Mouse (Mus musculus) liver, postnatal 0 days (tissue): ENCODE results near the gene Spata5. TPM values are rescaled to one million over a fixed set of nuclear protein-coding genes. Genes with fewer than 3 reads are reported as not detected.

Experiments
- ATAC-seq: fragments of 200-750 bp; cut with Nextera tagmentation; 2 replicates; pipeline ENCODE4 v1.8.0; 2017; ENCODE audit warnings: mild to moderate bottlenecking, moderate library complexity
- DNase-seq: peaks from one replicate; pipeline ENCODE4 v3.0.0-alpha.2; 2016
- H3K27ac ChIP-seq: fragments of 300-500 bp; sonication (generic); 2 replicates; pipeline ENCODE4 v1.5.1; 2014; ENCODE audit warnings: antibody characterized with exemption, moderate library complexity, mild to moderate bottlenecking, low read depth
- H3K27me3 ChIP-seq: fragments of 300-500 bp; sonication (generic); 2 replicates; pipeline ENCODE4 v1.6.1; 2014; ENCODE audit warnings: low read length, control low read depth, mixed read lengths; ENCODE audit not compliant: insufficient read depth
- H3K36me3 ChIP-seq: fragments of 300-500 bp; sonication (generic); replicated peaks from 2 replicates; pipeline ENCODE4 v1.6.1; 2014; ENCODE audit warnings: mild to moderate bottlenecking, control low read depth, low read length, moderate library complexity, mixed read lengths; ENCODE audit not compliant: insufficient read depth
- H3K4me1 ChIP-seq: fragments of 300-500 bp; sonication (generic); 2 replicates; pipeline ENCODE4 v1.6.1; 2014; ENCODE audit warnings: antibody characterized with exemption, mild to moderate bottlenecking, control low read depth; ENCODE audit not compliant: insufficient read depth
- H3K4me2 ChIP-seq: fragments of 300-500 bp; sonication (generic); 2 replicates; pipeline ENCODE4 v1.6.1; 2014; ENCODE audit warnings: low read depth, mild to moderate bottlenecking, low read length, moderate library complexity, mixed read lengths
- H3K4me3 ChIP-seq: fragments of 300-500 bp; sonication (generic); 2 replicates; pipeline ENCODE4 v1.5.1; 2014; ENCODE audit warnings: low read depth, low read length
- H3K9ac ChIP-seq: fragments of 300-500 bp; sonication (generic); replicated peaks from 2 replicates; pipeline ENCODE4 v1.6.1; 2014; ENCODE audit warnings: mild to moderate bottlenecking, moderate library complexity
- H3K9me3 ChIP-seq: fragments of 300-500 bp; sonication (generic); 2 replicates; pipeline ENCODE4 v1.6.1; 2016; ENCODE audit warnings: mild to moderate bottlenecking, control low read depth, low read length, mixed read lengths
- CTCF ChIP-seq: sonication (generic); IDR thresholded peaks from 2 replicates; pipeline ENCODE4 v1.5.1; 2016; ENCODE audit warnings: antibody characterized with exemption, low read depth
- EP300 ChIP-seq: IDR thresholded peaks from 2 replicates; pipeline ENCODE4 v1.6.1; 2016; ENCODE audit warnings: antibody characterized with exemption, low read depth, mild to moderate bottlenecking
- WGBS: fragments of 180-500 bp; shearing (Covaris S2); extraction: QIAGEN DNeasy Blood & Tissue Kit; methylation state at CpG from one replicate; pipeline ENCODE4 v1.1.7; 2014; ENCODE audit not compliant: insufficient replicate concordance; 5-methylcytosine and 5-hydroxymethylcytosine counted together
- polyA plus RNA-seq: library from polyadenylated mRNA; unstranded; fragments of >200 nt; fragmentation: Nextera tagmentation; extraction: Ambion mirVana; gene quantifications from 2 replicates; pipeline ENCODE4 v1.2.1, GENCODE M21; 2015

Gene Spata5
- polyA plus RNA-seq, 1 experiment from 2014 or later = 13.8 TPM

- ATAC-seq = peak; percentile 47
- TF ChIP-seq EP300 = no peak
- peak; percentile 42 for TF ChIP-seq CTCF
- Histone ChIP-seq H3K9me3 (no peaks in the 10 kb centered on the region), H3K4me1 (peaks cover 19% of the 10 kb centered on the region), H3K27me3 (no peaks in the 10 kb centered on the region), H3K36me3 (no peaks in the 10 kb centered on the region), H3K4me2 (peak overlapping the region; percentile 92), H3K9ac (peak overlapping the region; percentile 83), H3K4me3 (peak overlapping the region; percentile 99), H3K27ac (peak overlapping the region; percentile 97)
- no peak for DNase-seq
- WGBS = 0% methylated on average over 28 of the region's 30 CpGs
Observed at GRCm38 (mm10) chr3:37418961-37419457, 687 bp upstream of the Spata5 start.

GRCm38 (mm10) chr3:37420072-37420471, 376 bp downstream of the Spata5 start, which contains the start of gene Nudt6:
TSS of gene Nudt6 (minus strand) at chr3:37420211.
- H3K4me2 ChIP-seq = peak within 1 kb of the TSS; percentile 92
- WGBS = under 1% methylated on average over 50 of the region's 50 CpGs
- ATAC-seq (peak; percentile 80), DNase-seq (peak; percentile 94)
- H3K27me3 ChIP-seq = no peaks in the 10 kb centered on the region
- peak within 1 kb of the TSS; percentile 92 for H3K9ac ChIP-seq
- TF ChIP-seq EP300 (peak; percentile 31; the same call in 1 of the 2 replicates), CTCF (no peak)
- peak within 1 kb of the TSS; percentile 99 for H3K4me3 ChIP-seq
- H3K36me3 ChIP-seq = peaks cover 4% of the 10 kb centered on the region; the same call in 1 of the 2 replicates
- peaks cover 19% of the 10 kb centered on the region for H3K4me1 ChIP-seq
- H3K9me3 ChIP-seq = no peaks in the 10 kb centered on the region
- H3K27ac ChIP-seq = peak within 1 kb of the TSS; percentile 97

- Histone ChIP-seq H3K4me3 (peak overlapping the region; percentile 99), H3K27ac (peak overlapping the region; percentile 96), H3K4me2 (peak overlapping the region; percentile 92), H3K9ac (peak overlapping the region; percentile 92), H3K9me3 (no peaks in the 10 kb centered on the region), H3K4me1 (peaks cover 19% of the 10 kb centered on the region), H3K27me3 (no peaks in the 10 kb centered on the region), H3K36me3 (peaks cover 8% of the 10 kb centered on the region; the same call in 1 of the 2 replicates)
- under 1% methylated on average over 24 of the region's 24 CpGs for WGBS
- TF ChIP-seq EP300 (no peak), CTCF (no peak)
- DNase-seq (no peak), ATAC-seq (no peak)
Observed at GRCm38 (mm10) chr3:37420641-37421040, 945 bp downstream of the Spata5 start.

- peak overlapping the region; percentile 99 for H3K4me3 ChIP-seq
- WGBS = 12% methylated on average over 3 of the region's 3 CpGs
- no peaks in the 10 kb centered on the region for H3K9me3 ChIP-seq
- H3K9ac ChIP-seq = peak overlapping the region; percentile 92
- no peak for TF ChIP-seq EP300
- no peak for TF ChIP-seq CTCF
- peak overlapping the region; percentile 92 for H3K4me2 ChIP-seq
- H3K4me1 ChIP-seq = peaks cover 19% of the 10 kb centered on the region
- H3K27me3 ChIP-seq = no peaks in the 10 kb centered on the region
- H3K27ac ChIP-seq = peak overlapping the region; percentile 96
- H3K36me3 ChIP-seq = peaks cover 11% of the 10 kb centered on the region
- DNase-seq = no peak
- ATAC-seq = no peak
Observed at GRCm38 (mm10) chr3:37421179-37421578, 1.5 kb downstream of the Spata5 start.

- Histone ChIP-seq H3K36me3 (peaks cover 19% of the 10 kb centered on the region), H3K27me3 (no peaks in the 10 kb centered on the region), H3K4me2 (no peak overlapping the region), H3K27ac (no peak overlapping the region), H3K9me3 (no peaks in the 10 kb centered on the region), H3K4me3 (no peak overlapping the region), H3K4me1 (peaks cover 13% of the 10 kb centered on the region), H3K9ac (no peak overlapping the region)
- DNase-seq = no peak
- ATAC-seq = no peak
- TF ChIP-seq EP300 = no peak
- no peak for TF ChIP-seq CTCF
- WGBS = 87% methylated on average over 3 of the region's 3 CpGs
Observed at GRCm38 (mm10) chr3:37426069-37426468, 6.4 kb downstream of the Spata5 start.

GRCm38 (mm10) chr3:37430359-37430758, 10.7 kb downstream of the Spata5 start:
- Histone ChIP-seq H3K4me2 (no peak overlapping the region), H3K4me1 (peaks cover 3% of the 10 kb centered on the region; the same call in 1 of the 2 replicates), H3K36me3 (peaks cover 26% of the 10 kb centered on the region), H3K9ac (no peak overlapping the region), H3K9me3 (no peaks in the 10 kb centered on the region), H3K27me3 (no peaks in the 10 kb centered on the region), H3K27ac (no peak overlapping the region), H3K4me3 (no peak overlapping the region)
- no peak for TF ChIP-seq EP300
- TF ChIP-seq CTCF = no peak
- no peak for DNase-seq
- ATAC-seq = no peak
